Mouse (Mus musculus) skeletal muscle tissue, adult 2 months (tissue): ENCODE results near the gene Cers5.
"Not testable (repeated sequence)": the region's sequence is repeated elsewhere in the genome, so short reads cannot be mapped to it uniquely, and the experiment has no call there.

Experiments used
- DNase-seq: peaks from one replicate; pipeline ENCODE4 v3.0.0-alpha.2; 2012; ENCODE audit warnings: low read depth, low spot score

Cers5 gene

DNA sequence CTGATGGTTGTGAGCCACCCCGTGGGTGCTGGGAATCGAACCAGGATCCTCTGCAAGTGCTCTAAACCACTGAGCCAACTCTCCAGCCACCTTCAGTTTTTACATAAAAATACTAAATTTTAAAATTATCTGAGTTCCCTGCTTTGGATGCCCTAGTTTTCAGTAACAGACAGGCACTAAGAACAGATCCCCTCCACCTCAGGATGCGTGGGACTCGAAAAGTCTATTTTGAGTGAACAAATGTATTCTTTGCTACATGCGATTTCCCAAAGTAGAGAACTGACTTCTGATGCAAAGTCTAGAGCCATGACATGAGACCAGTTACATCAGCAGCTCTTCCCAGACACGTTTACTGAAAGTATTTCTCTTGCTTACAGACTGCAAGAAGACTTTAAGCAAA, 17.8 kb upstream of the Cers5 start:
- no peak for DNase-seq

GRCm38 (mm10) chr15:99787625-99788120, 15.0 kb upstream of the Cers5 start:
- no peak for DNase-seq

- DNase-seq: no peak
Measured at GRCm38 (mm10) chr15:99778677-99779335, 6.1 kb upstream of the Cers5 start.

DNA sequence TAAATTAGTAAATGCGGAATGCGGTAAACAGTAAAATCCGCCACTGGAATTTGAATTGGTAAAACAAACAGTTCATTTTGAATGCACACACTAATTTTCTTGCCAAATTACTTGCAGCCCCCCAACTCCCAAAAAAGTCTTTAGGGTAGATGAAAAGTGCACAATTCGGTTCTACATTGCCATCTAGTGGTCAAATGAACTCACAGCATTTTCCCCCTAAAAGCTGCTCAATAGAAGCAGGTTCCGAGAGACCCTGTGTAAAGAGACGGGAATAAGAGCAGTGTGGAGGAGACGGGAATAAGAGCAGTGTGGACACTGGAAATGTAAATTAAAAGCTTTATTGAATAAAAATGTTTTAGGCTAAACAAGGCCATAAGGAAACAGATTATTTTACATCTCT, 5.5 kb upstream of the Cers5 start:
- no peak for DNase-seq

DNA sequence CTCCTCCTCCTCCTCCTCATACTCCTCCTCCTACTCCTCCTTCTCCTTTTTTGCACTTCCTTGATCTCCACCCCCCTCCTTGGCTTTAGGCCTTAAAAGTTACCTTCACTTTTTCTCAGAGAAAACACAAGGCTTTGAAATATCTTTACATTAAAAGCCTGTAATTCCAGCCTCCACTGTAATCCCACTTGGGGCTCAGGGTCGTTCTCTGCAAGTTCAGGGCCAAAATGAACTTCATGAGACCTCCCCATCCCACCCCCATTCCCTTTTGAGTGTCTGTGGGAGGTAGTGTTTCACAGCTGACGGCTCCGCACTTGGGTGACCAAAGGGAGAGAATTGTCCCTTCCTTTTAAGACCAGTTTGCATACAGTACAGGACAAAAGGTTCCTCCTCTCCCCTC, 240 bp upstream of the Cers5 start:
- DNase-seq: no peak

- peak; percentile 78 for DNase-seq
Measured at GRCm38 (mm10) chr15:99772277-99772880, 306 bp downstream of the Cers5 start.

- no peak for DNase-seq
Measured at GRCm38 (mm10) chr15:99771601-99772276, 946 bp downstream of the Cers5 start.

GRCm38 (mm10) chr15:99771004-99771500, 1.6 kb downstream of the Cers5 start:
- DNase-seq: no peak

GRCm38 (mm10) chr15:99768761-99769160, 3.9 kb downstream of the Cers5 start:
- no peak for DNase-seq

GRCm38 (mm10) chr15:99767467-99767866, 5.2 kb downstream of the Cers5 start:
- DNase-seq: no peak

DNA sequence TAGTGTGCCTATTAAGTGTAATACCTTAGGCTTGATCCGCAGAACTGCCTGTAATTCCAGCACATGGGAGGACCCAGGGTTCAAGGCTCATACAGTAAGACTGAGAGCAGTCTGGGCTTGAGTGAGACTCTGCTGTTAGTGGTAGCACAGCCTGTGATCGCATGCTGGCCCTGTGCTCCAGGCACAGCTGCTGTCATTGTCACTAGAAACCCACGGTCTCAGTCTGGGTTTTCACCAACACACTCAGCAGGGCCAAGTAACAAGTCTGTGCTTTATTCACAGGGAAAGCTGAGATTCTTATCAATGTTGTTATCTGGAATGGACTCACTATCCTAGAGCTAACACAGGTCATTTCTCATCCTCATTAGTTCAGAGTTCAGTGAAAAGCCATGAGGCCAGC, 18.5 kb downstream of the Cers5 start:
- DNase-seq: no peak

DNA sequence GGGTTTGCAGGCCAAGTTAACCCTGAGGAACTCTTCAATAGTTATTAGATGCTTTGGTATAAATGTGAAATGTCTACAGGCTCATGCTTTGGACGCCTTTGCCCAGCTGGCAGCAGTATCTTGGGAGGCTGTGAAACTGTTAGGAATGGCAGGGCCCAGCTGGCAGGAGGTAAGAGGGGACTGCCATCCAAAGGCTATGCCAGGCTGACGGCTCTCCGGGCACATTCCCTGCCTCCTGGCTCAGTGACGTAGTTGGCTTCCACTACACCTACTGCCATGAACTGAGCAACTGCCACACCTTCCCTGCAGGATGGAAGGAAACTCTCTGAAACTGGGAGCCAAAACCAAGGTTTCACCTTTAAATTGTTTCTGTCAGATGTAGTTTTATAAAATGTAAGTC, 32.5 kb downstream of the Cers5 start:
- DNase-seq: no peak

GRCm38 (mm10) chr15:99736675-99737074, 36.0 kb downstream of the Cers5 start:
- DNase-seq: no peak

- no peak for DNase-seq
Measured at GRCm38 (mm10) chr15:99735631-99736030, 37.1 kb downstream of the Cers5 start.

- DNase-seq: no peak
Measured at GRCm38 (mm10) chr15:99733186-99733585, 39.5 kb downstream of the Cers5 start.

DNA sequence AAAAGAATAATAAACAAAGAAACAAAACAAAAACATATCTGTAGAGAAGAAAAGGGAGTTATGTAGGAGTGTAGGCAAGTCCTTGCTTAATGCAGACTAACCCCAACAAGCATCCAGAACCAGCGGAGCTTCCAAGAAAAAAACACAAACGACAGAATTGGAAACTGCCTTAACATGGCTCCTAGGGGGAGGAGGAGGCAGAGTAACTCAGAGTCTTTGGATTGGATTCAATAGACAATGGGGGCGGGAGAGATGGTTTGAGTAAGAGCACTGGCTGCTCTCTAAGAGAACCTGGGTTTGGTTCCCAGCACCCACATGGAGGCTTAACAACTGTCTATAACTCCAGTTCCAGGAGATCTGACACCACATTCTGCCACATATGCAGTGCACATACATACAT, 41.0 kb downstream of the Cers5 start:
- no peak for DNase-seq

DNA sequence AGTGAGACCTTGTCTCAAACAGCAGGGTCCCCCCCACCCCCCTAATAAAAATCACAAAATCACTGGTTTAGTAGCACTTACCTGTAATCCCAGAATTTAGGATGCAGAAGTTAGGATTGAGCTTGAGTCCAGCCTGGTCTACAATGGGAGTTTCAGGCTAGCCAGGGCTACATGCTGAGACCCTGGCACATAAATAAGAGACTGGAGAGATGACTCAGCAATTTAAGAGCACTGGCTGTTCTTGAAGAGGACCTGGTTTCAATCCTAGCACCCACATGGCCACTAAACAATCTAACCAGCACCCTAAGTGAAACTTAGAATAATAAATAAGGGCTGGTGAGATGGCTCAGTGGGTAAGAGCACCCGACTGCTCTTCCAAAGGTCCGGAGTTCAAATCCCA, 41.5 kb downstream of the Cers5 start:
- no peak for DNase-seq

DNA sequence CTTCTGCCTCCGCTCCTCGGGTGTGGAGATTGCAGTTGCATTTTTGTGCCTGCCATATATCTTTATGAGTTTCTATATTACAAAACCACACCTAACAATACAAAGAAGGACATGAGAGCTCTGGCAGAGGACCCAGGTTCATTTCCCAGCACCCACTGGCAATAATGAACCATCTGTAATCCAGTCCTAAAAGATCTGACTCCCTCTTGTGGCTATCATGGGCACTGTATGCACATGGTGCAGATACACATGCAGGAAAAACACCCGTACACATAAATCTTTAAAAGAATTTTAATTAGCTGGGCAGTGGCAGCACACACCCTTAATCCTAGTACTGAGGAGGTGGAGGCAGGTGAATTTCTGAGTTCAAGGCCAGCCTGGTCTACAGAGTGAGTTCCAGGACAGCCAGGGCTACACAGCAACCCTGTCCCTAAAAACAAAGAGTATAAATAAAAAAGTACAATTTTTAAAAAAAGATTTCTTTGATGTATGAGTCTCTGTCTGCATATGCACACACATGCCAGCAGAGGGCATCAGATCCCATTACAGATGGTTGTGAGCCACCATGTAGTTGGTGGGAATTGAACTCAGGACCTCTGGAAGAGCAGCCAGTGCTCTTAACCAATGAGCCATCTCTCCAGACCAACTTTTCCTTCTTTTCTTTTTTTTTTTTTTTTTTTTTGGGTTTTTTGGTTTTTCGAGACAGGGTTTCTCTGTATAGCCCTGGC, 43.5 kb downstream of the Cers5 start:
- no peak for DNase-seq

- DNase-seq: no peak
Measured at GRCm38 (mm10) chr15:99728211-99728610, 44.5 kb downstream of the Cers5 start.

DNA sequence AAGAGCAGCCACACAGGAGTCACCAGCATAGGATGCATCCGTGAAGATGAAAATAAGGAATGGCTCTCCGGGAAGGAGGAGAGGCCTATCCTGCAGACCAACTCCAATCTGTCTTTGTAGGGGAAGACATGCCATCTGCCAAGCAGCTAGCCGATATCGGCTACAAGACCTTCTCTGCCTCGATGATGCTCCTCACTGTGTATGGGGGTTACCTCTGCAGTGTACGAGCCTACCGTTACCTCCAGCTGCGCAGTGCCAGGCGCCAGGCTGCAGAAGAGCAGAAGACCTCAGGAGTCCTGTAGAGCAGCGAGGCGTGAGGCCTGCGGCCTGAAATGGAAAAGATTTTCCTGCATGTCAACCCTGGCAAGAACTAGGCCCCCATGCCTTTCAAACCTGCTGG, 45.2 kb downstream of the Cers5 start:
- no peak for DNase-seq

DNA sequence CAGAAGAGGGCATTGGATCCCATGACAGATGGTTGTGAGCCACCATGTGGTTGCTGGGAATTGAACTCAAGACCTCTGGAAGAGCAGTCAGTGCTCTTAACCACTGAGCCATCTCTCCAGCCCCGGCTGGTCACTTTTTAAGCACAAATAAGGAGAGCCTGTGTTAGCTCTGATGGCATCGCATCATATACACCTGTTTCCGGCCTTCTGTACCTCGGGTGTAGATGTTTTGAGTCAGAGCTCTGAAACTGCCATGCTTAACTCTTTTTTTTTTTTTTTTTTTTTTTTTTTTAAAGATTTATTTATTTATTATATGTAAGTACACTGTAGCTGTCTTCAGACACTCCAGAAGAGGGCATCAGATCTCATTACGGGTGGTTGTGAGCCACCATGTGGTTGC, 45.6 kb downstream of the Cers5 start:
- DNase-seq: not testable (repeated sequence)

- DNase-seq: no peak
Measured at GRCm38 (mm10) chr15:99726549-99726948, 46.1 kb downstream of the Cers5 start.
